Mouse (Mus musculus): Measurements from ENCODE around the gene Pum3.

DNA sequence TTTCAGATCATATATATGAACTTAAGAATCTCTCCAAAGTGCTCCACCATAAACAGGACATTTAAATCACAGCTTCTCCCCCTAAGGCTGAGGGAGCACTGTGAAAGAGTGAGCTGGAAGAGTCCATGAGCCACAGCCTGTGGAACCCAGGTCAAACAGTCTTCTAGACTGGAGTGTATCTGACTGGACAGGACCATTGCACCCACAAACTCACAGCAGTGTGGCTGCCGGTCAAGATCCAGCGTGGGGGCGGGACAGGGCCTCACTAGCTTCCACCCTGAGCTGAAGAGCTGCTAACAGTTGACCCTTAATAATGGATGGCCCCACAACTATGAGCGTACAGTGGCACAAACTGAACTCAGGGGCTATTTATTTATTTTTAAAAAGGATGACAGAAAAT lies 12.2 kb downstream of the Pum3 start:
- no peak for TF ChIP-seq POLR2A (IDR thresholded peaks at IDR 0.05; ENCODE audit: borderline replicate concordance, extremely low read depth, insufficient read depth, insufficient read length, poor library complexity, severe bottlenecking)
- no peak for TF ChIP-seq CTCF (IDR thresholded peaks at IDR 0.05; ENCODE audit: borderline replicate concordance, extremely low read depth, insufficient read depth, insufficient read length)

Data from brain, embryonic 14.5 days (tissue).